Mouse (Mus musculus) frontal cortex, postnatal 25 days (tissue): ENCODE results near the gene Ethe1.
"Not testable (repeated sequence)": the region's sequence is repeated elsewhere in the genome, so short reads cannot be mapped to it uniquely, and the experiment has no call there.

Experiments used
- DNase-seq, 2 experiments: peaks; one replicate each; pipeline ENCODE4 v3.0.0; 2022; ENCODE audit warnings: low spot score in 2 of 2

The Ethe1 gene

GRCm38 (mm10) chr7:24611709-24612108 is 24.4 kb downstream of the Ethe1 start:
- no peak for DNase-seq

GRCm38 (mm10) chr7:24612308-24612910 is 25.1 kb downstream of the Ethe1 start:
- DNase-seq, result no peak

GRCm38 (mm10) chr7:24614816-24615215 is 27.5 kb downstream of the Ethe1 start:
- DNase-seq, result no peak

- no peak for DNase-seq
These were observed 30.4 kb downstream of the Ethe1 start for GRCm38 (mm10) chr7:24617763-24618162.

- DNase-seq, result not testable (repeated sequence)
These were observed 31.0 kb downstream of the Ethe1 start for GRCm38 (mm10) chr7:24618374-24618773.

GRCm38 (mm10) chr7:24619671-24620397 is 32.5 kb downstream of the Ethe1 start:
- DNase-seq, result no peak

GRCm38 (mm10) chr7:24621193-24621592 is 33.9 kb downstream of the Ethe1 start:
- DNase-seq, result no peak

GRCm38 (mm10) chr7:24622967-24623366 is 35.6 kb downstream of the Ethe1 start:
- no peak for DNase-seq

GRCm38 (mm10) chr7:24628685-24629610 is 41.6 kb downstream of the Ethe1 start:
- DNase-seq, result no peak

- no peak for DNase-seq
These were observed 42.3 kb downstream of the Ethe1 start for GRCm38 (mm10) chr7:24629672-24630071.

GRCm38 (mm10) chr7:24630116-24630880 is 43.0 kb downstream of the Ethe1 start:
- DNase-seq, result no peak

GRCm38 (mm10) chr7:24636264-24636663 is 48.9 kb downstream of the Ethe1 start, which contains the start of gene Lypd3:
Lypd3 (plus strand) TSS chr7:24636550.
- DNase-seq, result no peak

- DNase-seq, result no peak
These were observed 49.7 kb downstream of the Ethe1 start for GRCm38 (mm10) chr7:24637046-24637445.

- no peak for DNase-seq
These were observed 50.9 kb downstream of the Ethe1 start for GRCm38 (mm10) chr7:24638026-24638856.

GRCm38 (mm10) chr7:24640450-24640849 is 53.1 kb downstream of the Ethe1 start:
- no peak for DNase-seq

GRCm38 (mm10) chr7:24642491-24642890 is 55.1 kb downstream of the Ethe1 start:
- DNase-seq, result peak; percentile 12 to 28

- no peak for DNase-seq
These were observed 57.1 kb downstream of the Ethe1 start for GRCm38 (mm10) chr7:24644492-24644891.

- no peak for DNase-seq
These were observed 57.7 kb downstream of the Ethe1 start for GRCm38 (mm10) chr7:24644996-24645395.

- no peak for DNase-seq
These were observed 59.1 kb downstream of the Ethe1 start for GRCm38 (mm10) chr7:24646486-24646885.

- DNase-seq, result peak in 1 of 2 experiments; percentile 21
These were observed 66.3 kb downstream of the Ethe1 start for GRCm38 (mm10) chr7:24653681-24654080.
